ENCODE assay signal across 8 mouse cellular contexts in the genomic region with DNA sequence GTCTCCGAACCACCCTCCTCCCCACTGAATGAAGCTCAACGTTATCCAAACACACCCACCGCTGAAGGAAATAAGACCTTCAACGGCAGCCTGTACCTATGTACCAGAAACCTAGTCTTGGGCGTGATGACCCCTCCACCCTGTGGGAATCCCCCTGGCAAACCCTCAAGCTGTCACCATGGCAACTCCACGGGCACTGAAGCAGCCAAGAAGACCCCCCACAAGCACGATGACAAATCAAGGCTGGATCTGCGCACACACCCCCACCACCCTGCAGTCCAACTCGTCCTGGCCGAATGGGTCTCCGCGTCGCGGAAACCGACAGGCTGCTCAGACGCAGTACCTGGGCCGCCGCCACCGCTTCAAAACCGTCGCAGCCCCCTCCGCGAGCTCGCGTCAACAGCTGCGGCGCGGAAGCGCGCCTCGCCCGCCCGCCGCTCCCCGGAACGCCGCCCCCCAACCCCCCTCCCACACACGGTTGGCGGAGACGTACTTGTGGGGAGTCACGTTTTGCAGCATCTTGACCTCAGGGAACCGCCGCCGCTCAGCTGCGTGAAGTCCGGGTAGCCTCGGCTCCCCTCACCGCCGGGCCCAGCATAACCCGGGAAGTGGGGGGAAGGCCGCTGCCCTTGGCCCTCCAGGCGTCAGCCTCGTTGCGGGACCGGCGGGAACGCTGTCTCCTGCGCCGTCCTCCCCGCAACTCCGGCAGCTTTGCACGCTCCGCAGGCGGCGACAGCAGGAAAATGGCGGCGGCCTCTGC. TPM values are rescaled to one million over a fixed set of nuclear protein-coding genes. Genes with fewer than 3 reads are reported as not detected.
A peak's percentile ranks its signal among the peaks of the same experiment; 100 is the strongest.
DNase-seq lines count a peak whose midpoint lies in the region; ATAC-seq and TF ChIP-seq lines count a peak whose summit lies in the region.

No protein-coding gene starts in this region.

- peak overlapping the region; percentile 100 for H3K27ac ChIP-seq in embryonic facial prominence, embryonic 12.5 days
- peak overlapping the region; percentile 100 for H3K27ac ChIP-seq in limb, embryonic 12.5 days
- H3K27ac ChIP-seq in midbrain, postnatal 0 days (ENCODE audit: low read depth, low read length) = peak overlapping the region; percentile 100
- H3K27ac ChIP-seq in thymus, adult 2 months (ENCODE audit: control insufficient read depth, insufficient read depth, low read length) = peak overlapping the region; percentile 43

- no peaks in the 10 kb centered on the region for H3K27me3 ChIP-seq in embryonic facial prominence, embryonic 12.5 days
- no peaks in the 10 kb centered on the region for H3K27me3 ChIP-seq in limb, embryonic 12.5 days
- H3K27me3 ChIP-seq in midbrain, postnatal 0 days (ENCODE audit: insufficient read depth, low read length) = no peaks in the 10 kb centered on the region
- no peaks in the 10 kb centered on the region for H3K27me3 ChIP-seq in thymus, adult 2 months (ENCODE audit: control insufficient read depth, insufficient read depth, low read length)

- H3K9me3 ChIP-seq in embryonic facial prominence, embryonic 12.5 days = no peaks in the 10 kb centered on the region
- no peaks in the 10 kb centered on the region for H3K9me3 ChIP-seq in limb, embryonic 12.5 days
- no peaks in the 10 kb centered on the region for H3K9me3 ChIP-seq in midbrain, postnatal 0 days (ENCODE audit: low read length)

- peaks cover 24% of the 10 kb centered on the region for H3K4me1 ChIP-seq in embryonic facial prominence, embryonic 12.5 days
- peaks cover 30% of the 10 kb centered on the region for H3K4me1 ChIP-seq in limb, embryonic 12.5 days (replicated peaks)
- H3K4me1 ChIP-seq in midbrain, postnatal 0 days (ENCODE audit: insufficient read depth, low read length) = no peaks in the 10 kb centered on the region; the same call in 1 of the 2 replicates
- H3K4me1 ChIP-seq in thymus, adult 2 months (replicated peaks; ENCODE audit: control insufficient read depth, insufficient read depth, low read length) = peaks cover 12% of the 10 kb centered on the region

- H3K36me3 ChIP-seq in embryonic facial prominence, embryonic 12.5 days = peaks cover 49% of the 10 kb centered on the region
- peaks cover 48% of the 10 kb centered on the region for H3K36me3 ChIP-seq in limb, embryonic 12.5 days
- H3K36me3 ChIP-seq in midbrain, postnatal 0 days (ENCODE audit: insufficient read depth, low read length) = peaks cover 33% of the 10 kb centered on the region
- peaks cover 39% of the 10 kb centered on the region for H3K36me3 ChIP-seq in thymus, adult 2 months (ENCODE audit: control insufficient read depth, insufficient read depth, low read length)

- no peak for TF ChIP-seq POLR2A in thymus, adult 2 months (IDR thresholded peaks at IDR 0.05; ENCODE audit: control insufficient read depth, extremely low read depth, insufficient read depth, low read length, poor library complexity)

- DNase-seq in cerebellum, adult 11 months = peak; percentile 64
- peak; percentile 54 for DNase-seq in T-cell, adult 2 months (ENCODE audit: low spot score)
- DNase-seq in heart, postnatal 14 days = peak; percentile 41 to 50
- peak; percentile 60 for DNase-seq in midbrain, postnatal 0 days (ENCODE audit: low spot score)
- DNase-seq in thymus, adult 2 months = peak; percentile 66

- no peak for ATAC-seq in cerebellum, adult (ENCODE audit: insufficient number of reproducible peaks, low FRiP score, low TSS enrichment)
- no peak for ATAC-seq in embryonic facial prominence, embryonic 12.5 days (ENCODE audit: insufficient number of reproducible peaks, insufficient read depth, low FRiP score, low TSS enrichment)
- ATAC-seq in limb, embryonic 12.5 days (ENCODE audit: insufficient number of reproducible peaks, insufficient read depth, low FRiP score, low TSS enrichment, low read depth) = no peak
- ATAC-seq in midbrain, postnatal 0 days (ENCODE audit: low FRiP score) = no peak

- under 1% methylated on average over 67 of the region's 67 CpGs for WGBS in embryonic facial prominence, embryonic 12.5 days
- under 1% methylated on average over 67 of the region's 67 CpGs for WGBS in limb, embryonic 12.5 days
- WGBS in midbrain, postnatal 0 days = under 1% methylated on average over 62 of the region's 67 CpGs
- under 1% methylated on average over 67 of the region's 67 CpGs for WGBS in thymus, adult 2 months

- H3K4me2 ChIP-seq in embryonic facial prominence, embryonic 12.5 days (replicated peaks) = peak overlapping the region; percentile 94
- peak overlapping the region; percentile 74 for H3K4me2 ChIP-seq in limb, embryonic 12.5 days
- H3K4me2 ChIP-seq in midbrain, postnatal 0 days (ENCODE audit: low read depth, low read length, poor library complexity, severe bottlenecking) = peak overlapping the region; percentile 86

- intact Hi-C loops in heart, postnatal 14 days (cut with DNase I) = loop anchor here (5.0 to 10.0 kb wide), 3 partner anchors 86 to 1127 kb away; a partner anchor contains a TSS

- peak overlapping the region; percentile 79 for H3K4me3 ChIP-seq in embryonic facial prominence, embryonic 12.5 days
- H3K4me3 ChIP-seq in limb, embryonic 12.5 days (replicated peaks) = peak overlapping the region; percentile 99
- H3K4me3 ChIP-seq in midbrain, postnatal 0 days (ENCODE audit: low read depth, low read length) = peak overlapping the region; percentile 77
- H3K4me3 ChIP-seq in thymus, adult 2 months (ENCODE audit: control insufficient read depth, insufficient read depth, low read length) = peak overlapping the region; percentile 80

- peak overlapping the region; percentile 91 for H3K9ac ChIP-seq in embryonic facial prominence, embryonic 12.5 days
- H3K9ac ChIP-seq in limb, embryonic 12.5 days (replicated peaks) = peak overlapping the region; percentile 99
- H3K9ac ChIP-seq in midbrain, postnatal 0 days (replicated peaks; ENCODE audit: low read length, poor library complexity, severe bottlenecking) = peak overlapping the region; percentile 81

- TF ChIP-seq CTCF in midbrain, postnatal 0 days (IDR thresholded peaks at IDR 0.05) = no peak
- 0 out of 2 replicates have a peak, but pooled peaks have one; percentile 22 for TF ChIP-seq CTCF in thymus, adult 2 months (IDR thresholded peaks at IDR 0.05; ENCODE audit: borderline replicate concordance, control insufficient read depth, extremely low read depth, insufficient read depth, low read length, poor library complexity)

RNA-seq across cellular contexts. Expression of a gene that starts 1.0 kb away (rescaled TPM):
- polyA plus RNA-seq in embryonic facial prominence, embryonic 12.5 days (2016; fragmentation: Nextera tagmentation; extraction: Ambion mirVana) = 12.3 and 16.7 TPM in 2 replicates
- 1 to 10 TPM; 3.5 to 4.0 TPM for total RNA-seq in heart, postnatal 14 days (2021)
- 11.1 and 13.2 TPM in 2 replicates for polyA plus RNA-seq in limb, embryonic 12.5 days (2016; fragmentation: Nextera tagmentation; extraction: Ambion mirVana)
- 23.8 and 39.0 TPM in 2 replicates for total RNA-seq in midbrain, postnatal 0 days (2014; rRNA removed)
- 24.8 and 26.1 TPM in 2 replicates for polyA plus RNA-seq in midbrain, postnatal 0 days (2015; fragmentation: Nextera tagmentation; extraction: Ambion mirVana)
- polyA plus RNA-seq in thymus, adult 2 months (2012; rRNA removed) = 141 and 177 TPM in 2 replicates

RNA-seq across cellular contexts. Expression of a gene that starts 4.1 kb away (rescaled TPM):
- 119 and 131 TPM in 2 replicates for polyA plus RNA-seq in embryonic facial prominence, embryonic 12.5 days (2016; fragmentation: Nextera tagmentation; extraction: Ambion mirVana)
- total RNA-seq in heart, postnatal 14 days (2021) = 10 to 100 TPM; 93.2 to 99.4 TPM
- 129 and 134 TPM in 2 replicates for polyA plus RNA-seq in limb, embryonic 12.5 days (2016; fragmentation: Nextera tagmentation; extraction: Ambion mirVana)
- 219 and 233 TPM in 2 replicates for total RNA-seq in midbrain, postnatal 0 days (2014; rRNA removed)
- polyA plus RNA-seq in midbrain, postnatal 0 days (2015; fragmentation: Nextera tagmentation; extraction: Ambion mirVana) = 107 and 124 TPM in 2 replicates
- polyA plus RNA-seq in thymus, adult 2 months (2012; rRNA removed) = 236 and 257 TPM in 2 replicates

RNA-seq across cellular contexts. Expression of a gene that starts 24.8 kb away (rescaled TPM):
- 0.19 and 0.42 TPM in 2 replicates for polyA plus RNA-seq in embryonic facial prominence, embryonic 12.5 days (2016; fragmentation: Nextera tagmentation; extraction: Ambion mirVana)
- 1 to 10 TPM in 1 of 2 experiments, under 1 TPM in 1; 0.96 to 1.6 TPM for total RNA-seq in heart, postnatal 14 days (2021)
- 0.30 and 0.32 TPM in 2 replicates for polyA plus RNA-seq in limb, embryonic 12.5 days (2016; fragmentation: Nextera tagmentation; extraction: Ambion mirVana)
- 0.16 and 0.47 TPM in 2 replicates for total RNA-seq in midbrain, postnatal 0 days (2014; rRNA removed)
- 1.4 and 1.6 TPM in 2 replicates for polyA plus RNA-seq in midbrain, postnatal 0 days (2015; fragmentation: Nextera tagmentation; extraction: Ambion mirVana)
- 119 and 123 TPM in 2 replicates for polyA plus RNA-seq in thymus, adult 2 months (2012; rRNA removed)

RNA-seq across cellular contexts. Expression of a gene that starts 26.2 kb away (rescaled TPM):
- polyA plus RNA-seq in embryonic facial prominence, embryonic 12.5 days (2016; fragmentation: Nextera tagmentation; extraction: Ambion mirVana) = 0.43 and 0.48 TPM in 2 replicates
- under 1 TPM; 0.33 to 0.54 TPM for total RNA-seq in heart, postnatal 14 days (2021)
- polyA plus RNA-seq in limb, embryonic 12.5 days (2016; fragmentation: Nextera tagmentation; extraction: Ambion mirVana) = 0.71 and 0.86 TPM in 2 replicates
- total RNA-seq in midbrain, postnatal 0 days (2014; rRNA removed) = not detected in 2 replicates
- 0.23 TPM in 1 of 2 replicates, not detected in the other for polyA plus RNA-seq in midbrain, postnatal 0 days (2015; fragmentation: Nextera tagmentation; extraction: Ambion mirVana)
- 122 and 154 TPM in 2 replicates for polyA plus RNA-seq in thymus, adult 2 months (2012; rRNA removed)

RNA-seq across cellular contexts. Expression of a gene that starts 34.6 kb away (rescaled TPM):
- polyA plus RNA-seq in embryonic facial prominence, embryonic 12.5 days (2016; fragmentation: Nextera tagmentation; extraction: Ambion mirVana) = 2.0 and 2.4 TPM in 2 replicates
- 1 to 10 TPM; 1.4 to 1.8 TPM for total RNA-seq in heart, postnatal 14 days (2021)
- polyA plus RNA-seq in limb, embryonic 12.5 days (2016; fragmentation: Nextera tagmentation; extraction: Ambion mirVana) = 1.2 and 1.3 TPM in 2 replicates
- total RNA-seq in midbrain, postnatal 0 days (2014; rRNA removed) = 0.47 and 4.7 TPM in 2 replicates
- polyA plus RNA-seq in midbrain, postnatal 0 days (2015; fragmentation: Nextera tagmentation; extraction: Ambion mirVana) = 1.6 and 2.3 TPM in 2 replicates
- 130 and 197 TPM in 2 replicates for polyA plus RNA-seq in thymus, adult 2 months (2012; rRNA removed)

Comparison
In these comparisons a context has a peak if more than half of its experiments do, and no peak if none do; other contexts are left out.
1. H3K27ac ChIP-seq: peak in every context shown above with its lines; median percentile 100 in embryonic facial prominence, embryonic 12.5 days; 100 in limb, embryonic 12.5 days; 100 in midbrain, postnatal 0 days; 43 in thymus, adult 2 months.
2. RNA of a gene that starts 24.8 kb away (polyA plus RNA-seq): 119 to 123 TPM in thymus, adult 2 months; 1.4 to 1.6 TPM in midbrain, postnatal 0 days, 0.19 to 0.42 TPM in embryonic facial prominence, embryonic 12.5 days and 0.30 to 0.32 TPM in limb, embryonic 12.5 days; every median in the first group is over 10 times any median in the second.
3. Peak in every context shown above with its lines, with median percentiles within 50 percentile points of each other: DNase-seq, H3K4me2 ChIP-seq, H3K4me3 ChIP-seq and H3K9ac ChIP-seq.